Mouse (Mus musculus): ENCODE results near the gene Galt.
"Not testable (repeated sequence)": the region's sequence is repeated elsewhere in the genome, so short reads cannot be mapped to it uniquely, and the experiment has no call there.

Gene Galt

GRCm38 (mm10) chr4:41775840-41776239 lies 20.8 kb downstream of the Galt start:
- DNase-seq (ENCODE audit: low spot score) = not testable (repeated sequence)

GRCm38 (mm10) chr4:41781271-41781670 lies 26.2 kb downstream of the Galt start:
- not testable (repeated sequence) for DNase-seq (ENCODE audit: low spot score)

GRCm38 (mm10) chr4:41781748-41782485 lies 26.9 kb downstream of the Galt start:
- DNase-seq (ENCODE audit: low spot score) = not testable (repeated sequence)

- not testable (repeated sequence) for DNase-seq (ENCODE audit: low spot score)
Observed at GRCm38 (mm10) chr4:41782711-41783110, 27.7 kb downstream of the Galt start.

- DNase-seq (ENCODE audit: low spot score) = not testable (repeated sequence)
Observed at GRCm38 (mm10) chr4:41783197-41783596, 28.2 kb downstream of the Galt start.
